Mouse (Mus musculus) right cerebral cortex, postnatal 10 days (tissue): ENCODE results near the gene Rce1.
A peak's percentile ranks its signal among the peaks of the same experiment; 100 is the strongest.
"Not testable (repeated sequence)": the region's sequence is repeated elsewhere in the genome, so short reads cannot be mapped to it uniquely, and the experiment has no call there.

Experiments
- DNase-seq, 2 experiments: peaks; one replicate each; pipeline ENCODE4 v3.0.0; 2021; ENCODE audit warnings: low spot score in 2 of 2

The Rce1 gene

GRCm38 (mm10) chr19:4613464-4614304, 11.8 kb downstream of the Rce1 start:
- peak in 1 of 2 experiments; percentile 50 for DNase-seq

- DNase-seq = peak in 1 of 2 experiments; percentile 39
These were observed 13.1 kb downstream of the Rce1 start for GRCm38 (mm10) chr19:4612181-4612961.

GRCm38 (mm10) chr19:4610109-4610508, 15.3 kb downstream of the Rce1 start:
- DNase-seq = no peak

- DNase-seq = no peak
These were observed 16.9 kb downstream of the Rce1 start for GRCm38 (mm10) chr19:4608511-4608910.

- peak in 1 of 2 experiments; percentile 33 for DNase-seq
These were observed 18.0 kb downstream of the Rce1 start for GRCm38 (mm10) chr19:4607406-4607805.

- no peak for DNase-seq
These were observed 19.8 kb downstream of the Rce1 start for GRCm38 (mm10) chr19:4605654-4606053.

- DNase-seq = no peak
These were observed 21.4 kb downstream of the Rce1 start for GRCm38 (mm10) chr19:4603801-4604723.

- no peak for DNase-seq
These were observed 23.0 kb downstream of the Rce1 start for GRCm38 (mm10) chr19:4602459-4602858.

GRCm38 (mm10) chr19:4596071-4596470, 29.4 kb downstream of the Rce1 start:
- no peak for DNase-seq

- no peak for DNase-seq
These were observed 31.5 kb downstream of the Rce1 start for GRCm38 (mm10) chr19:4593792-4594522.

GRCm38 (mm10) chr19:4590025-4590424, 35.4 kb downstream of the Rce1 start:
- DNase-seq = no peak

- DNase-seq = no peak
These were observed 36.4 kb downstream of the Rce1 start for GRCm38 (mm10) chr19:4589081-4589480.

- no peak for DNase-seq
These were observed 37.0 kb downstream of the Rce1 start for GRCm38 (mm10) chr19:4588430-4588829.

- peak; percentile 38 to 39 for DNase-seq
These were observed 38.0 kb downstream of the Rce1 start for GRCm38 (mm10) chr19:4587426-4587825.

GRCm38 (mm10) chr19:4586783-4587182, 38.7 kb downstream of the Rce1 start:
- DNase-seq = not testable (repeated sequence)

GRCm38 (mm10) chr19:4583856-4584255, 41.6 kb downstream of the Rce1 start:
- DNase-seq = peak; percentile 42 to 55

GRCm38 (mm10) chr19:4579296-4579695, 46.1 kb downstream of the Rce1 start:
- DNase-seq = no peak

- DNase-seq = no peak
These were observed 46.6 kb downstream of the Rce1 start for GRCm38 (mm10) chr19:4578799-4579198.

- DNase-seq = no peak
These were observed 52.2 kb downstream of the Rce1 start for GRCm38 (mm10) chr19:4573241-4573640.
